Comparison of ENCODE assay signal across 8 mouse cellular contexts in genomic region chr8:72654565-72655521, GRCm38 (mm10). TPM values are rescaled to one million over a fixed set of nuclear protein-coding genes. Genes with fewer than 3 reads are reported as not detected.
DNase-seq lines count a peak whose midpoint lies in the region; ATAC-seq and TF ChIP-seq lines count a peak whose summit lies in the region.

No protein-coding gene starts in this region.

- H3K4me2 ChIP-seq in lung, embryonic 15.5 days, result no peak overlapping the region
- no peak overlapping the region for H3K4me2 ChIP-seq in forebrain, postnatal 0 days (ENCODE audit: low read depth)
- no peak overlapping the region; the same call in 1 of the 2 replicates for H3K4me2 ChIP-seq in midbrain, postnatal 0 days (ENCODE audit: low read depth, low read length, poor library complexity, severe bottlenecking)

- no peak for DNase-seq in lung, postnatal 36 days
- DNase-seq in forebrain, postnatal 0 days, result peak; percentile 67
- DNase-seq in left cerebral cortex, postnatal 25 days (ENCODE audit: low spot score in 2 of 2), result peak; percentile 46 to 73
- peak; percentile 85 for DNase-seq in midbrain, postnatal 0 days (ENCODE audit: low spot score)
- DNase-seq in gastrocnemius, postnatal 14 days, result no peak

- peak; percentile 26; the same call in 1 of the 2 replicates for TF ChIP-seq CTCF in bone marrow macrophage, adult 2 months (IDR thresholded peaks at IDR 0.05; ENCODE audit: low read depth, low read length)
- TF ChIP-seq CTCF in forebrain, postnatal 0 days (IDR thresholded peaks at IDR 0.05; ENCODE audit: low read depth), result peak; percentile 39
- peak; percentile 57 for TF ChIP-seq CTCF in midbrain, postnatal 0 days (IDR thresholded peaks at IDR 0.05)

- 18% methylated on average over 13 of the region's 13 CpGs for WGBS in lung, embryonic 15.5 days
- 21% methylated on average over 13 of the region's 13 CpGs for WGBS in forebrain, postnatal 0 days
- WGBS in midbrain, postnatal 0 days, result 20% methylated on average over 13 of the region's 13 CpGs

- H3K27ac ChIP-seq in lung, embryonic 15.5 days, result no peak overlapping the region
- peak overlapping the region; percentile 76 for H3K27ac ChIP-seq in bone marrow macrophage, adult 2 months (ENCODE audit: insufficient read depth, low read depth, low read length)
- H3K27ac ChIP-seq in forebrain, postnatal 0 days (ENCODE audit: low read depth, low read length), result peak overlapping the region; percentile 81
- H3K27ac ChIP-seq in midbrain, postnatal 0 days (ENCODE audit: low read depth, low read length), result peak overlapping the region; percentile 72

- H3K9ac ChIP-seq in lung, embryonic 15.5 days, result no peak overlapping the region
- H3K9ac ChIP-seq in forebrain, postnatal 0 days, result no peak overlapping the region
- 0 out of 2 replicates have a peak overlapping the region, but pooled peaks have one; percentile 24 for H3K9ac ChIP-seq in midbrain, postnatal 0 days (replicated peaks; ENCODE audit: low read length, poor library complexity, severe bottlenecking)

- H3K36me3 ChIP-seq in lung, embryonic 15.5 days, result no peaks in the 10 kb centered on the region
- no peaks in the 10 kb centered on the region for H3K36me3 ChIP-seq in forebrain, postnatal 0 days (ENCODE audit: insufficient read depth)
- H3K36me3 ChIP-seq in midbrain, postnatal 0 days (ENCODE audit: insufficient read depth, low read length), result no peaks in the 10 kb centered on the region

- TF ChIP-seq POLR2A in bone marrow macrophage, adult 2 months (IDR thresholded peaks at IDR 0.05; ENCODE audit: borderline replicate concordance, low read depth, low read length), result no peak

- 0 out of 2 replicates have a peak, but pooled peaks cover 4% of the 10 kb centered on the region for H3K4me1 ChIP-seq in lung, embryonic 15.5 days
- peaks cover 14% of the 10 kb centered on the region for H3K4me1 ChIP-seq in bone marrow macrophage, adult 2 months (ENCODE audit: control insufficient read depth, insufficient read depth, low read length)
- no peaks in the 10 kb centered on the region; the same call in 1 of the 2 replicates for H3K4me1 ChIP-seq in forebrain, postnatal 0 days (ENCODE audit: insufficient read depth)
- 0 out of 2 replicates have a peak, but pooled peaks cover 4% of the 10 kb centered on the region for H3K4me1 ChIP-seq in midbrain, postnatal 0 days (ENCODE audit: insufficient read depth, low read length)

- ATAC-seq in lung, embryonic 15.5 days (ENCODE audit: borderline replicate concordance, extremely low read depth, low FRiP score, low TSS enrichment), result peak; percentile 62; the same call in 1 of the 2 replicates
- peak; percentile 93 for ATAC-seq in forebrain, postnatal 0 days
- ATAC-seq in midbrain, postnatal 0 days (ENCODE audit: low FRiP score), result peak; percentile 92
- ATAC-seq in erythroid progenitor cell, adult 5-6 weeks (replicated peaks; ENCODE audit: low FRiP score, poor library complexity, severe bottlenecking), result no peak

- H3K4me3 ChIP-seq in lung, embryonic 15.5 days, result no peak overlapping the region
- no peak overlapping the region for H3K4me3 ChIP-seq in bone marrow macrophage, adult 2 months (ENCODE audit: insufficient read depth, low read length)
- H3K4me3 ChIP-seq in forebrain, postnatal 0 days (ENCODE audit: low read depth, low read length), result no peak overlapping the region
- no peak overlapping the region for H3K4me3 ChIP-seq in midbrain, postnatal 0 days (ENCODE audit: low read depth, low read length)

- no peaks in the 10 kb centered on the region for H3K9me3 ChIP-seq in lung, embryonic 15.5 days
- no peaks in the 10 kb centered on the region for H3K9me3 ChIP-seq in forebrain, postnatal 0 days (ENCODE audit: low read length)
- H3K9me3 ChIP-seq in midbrain, postnatal 0 days (ENCODE audit: low read length), result no peaks in the 10 kb centered on the region

- intact Hi-C loops in left cerebral cortex, postnatal 25 days (cut with DNase I), result no loop called here
- intact Hi-C loops in gastrocnemius, postnatal 14 days (cut with DNase I; ENCODE audit: low total_unique reads), result no loop called here

- no peaks in the 10 kb centered on the region for H3K27me3 ChIP-seq in lung, embryonic 15.5 days
- H3K27me3 ChIP-seq in forebrain, postnatal 0 days (ENCODE audit: insufficient read depth, low read length), result no peaks in the 10 kb centered on the region
- H3K27me3 ChIP-seq in midbrain, postnatal 0 days (ENCODE audit: insufficient read depth, low read length), result no peaks in the 10 kb centered on the region

RNA-seq across cellular contexts. Expression of gene Nwd1, which starts 8.3 kb away (rescaled TPM):
- polyA plus RNA-seq in lung, embryonic 15.5 days (2015; fragmentation: Nextera tagmentation; extraction: Ambion mirVana), result 0.17 and 0.21 TPM in 2 replicates
- polyA plus RNA-seq in bone marrow macrophage, adult 2 months (2012; ENCODE audit: insufficient read depth, insufficient read length, missing spikeins), result 0.08 and 0.11 TPM in 2 replicates
- 24.4 and 25.5 TPM in 2 replicates for total RNA-seq in forebrain, postnatal 0 days (2014; rRNA removed)
- polyA plus RNA-seq in forebrain, postnatal 0 days (2015; fragmentation: Nextera tagmentation; extraction: Ambion mirVana), result 1.1 and 1.9 TPM in 2 replicates
- total RNA-seq in left cerebral cortex, postnatal 25 days (2021), result 10 to 100 TPM; 43.7 to 49.4 TPM
- 31.6 and 36.3 TPM in 2 replicates for total RNA-seq in midbrain, postnatal 0 days (2014; rRNA removed)
- polyA plus RNA-seq in midbrain, postnatal 0 days (2015; fragmentation: Nextera tagmentation; extraction: Ambion mirVana), result 2.0 and 2.6 TPM in 2 replicates
- total RNA-seq in erythroid progenitor cell, adult 5-6 weeks (2015; ENCODE audit: low replicate concordance), result 8.3 TPM in 1 of 2 replicates, not detected in the other
- total RNA-seq in erythroid progenitor cell, adult 5-6 weeks (2017; ENCODE audit: low replicate concordance), result 0.51 TPM in 1 of 2 replicates, not detected in the other
- total RNA-seq in gastrocnemius, postnatal 14 days (2021), result under 1 TPM; 0.47 to 0.53 TPM

Comparison
In these comparisons a context has a peak if more than half of its experiments do, and no peak if none do; other contexts are left out.
1. DNase-seq: peak in forebrain, postnatal 0 days (single experiment), left cerebral cortex, postnatal 25 days (2 of 2) and midbrain, postnatal 0 days (single experiment); none in lung, postnatal 36 days (single experiment) and gastrocnemius, postnatal 14 days (single experiment).
2. Peak in every context shown above with its lines, with median percentiles within 50 percentile points of each other: CTCF ChIP-seq.